Mouse (Mus musculus) limb, embryonic 11.5 days (tissue): Measurements from ENCODE around the gene Sapcd2. TPM values are rescaled to one million over a fixed set of nuclear protein-coding genes. Genes with fewer than 3 reads are reported as not detected.
A peak's percentile ranks its signal among the peaks of the same experiment; 100 is the strongest.
"Not testable (repeated sequence)": the region's sequence is repeated elsewhere in the genome, so short reads cannot be mapped to it uniquely, and the experiment has no call there.

Experiments used
- ATAC-seq: fragments of 200-750 bp; cut with Nextera tagmentation; 2 replicates; pipeline ENCODE4 v1.8.0; 2017; ENCODE audit warnings: low read depth; ENCODE audit not compliant: insufficient number of reproducible peaks, low FRiP score, low TSS enrichment
- DNase-seq: peaks from one replicate; pipeline ENCODE4 v3.0.0-alpha.2; 2015; ENCODE audit warnings: low spot score
- H3K27ac ChIP-seq: fragments of 300-500 bp; sonication (generic); replicated peaks from 2 replicates; pipeline ENCODE4 v1.5.1; 2014; ENCODE audit warnings: low read depth, mild to moderate bottlenecking, low read length
- H3K27me3 ChIP-seq: fragments of 300-500 bp; sonication (generic); 2 replicates; pipeline ENCODE4 v1.6.1; 2014; ENCODE audit warnings: mild to moderate bottlenecking, low read length, mixed read lengths; ENCODE audit not compliant: control insufficient read depth, insufficient read depth
- H3K36me3 ChIP-seq: fragments of 300-500 bp; sonication (generic); 2 replicates; pipeline ENCODE4 v1.6.1; 2014; ENCODE audit warnings: mild to moderate bottlenecking, low read length, moderate library complexity, mixed read lengths; ENCODE audit not compliant: control insufficient read depth, insufficient read depth
- H3K4me1 ChIP-seq: fragments of 300-500 bp; sonication (generic); 2 replicates; pipeline ENCODE4 v1.6.1; 2014; ENCODE audit warnings: low read length, mixed read lengths; ENCODE audit not compliant: control insufficient read depth, insufficient read depth
- H3K4me2 ChIP-seq: fragments of 300-500 bp; sonication (generic); 2 replicates; pipeline ENCODE4 v1.6.1; 2014; ENCODE audit warnings: low read depth, mild to moderate bottlenecking, moderate library complexity; ENCODE audit not compliant: severe bottlenecking
- H3K4me3 ChIP-seq: fragments of 300-500 bp; sonication (generic); 2 replicates; pipeline ENCODE4 v1.5.1; 2014; ENCODE audit warnings: low read depth, low read length
- H3K9ac ChIP-seq: fragments of 300-500 bp; sonication (generic); 2 replicates; pipeline ENCODE4 v1.6.1; 2014; ENCODE audit warnings: mild to moderate bottlenecking, low read length
- H3K9me3 ChIP-seq: fragments of 300-500 bp; sonication (generic); 2 replicates; pipeline ENCODE4 v1.6.1; 2016; ENCODE audit warnings: low read length; ENCODE audit not compliant: control insufficient read depth
- WGBS: fragments of 180-500 bp; shearing (Covaris S2); extraction: QIAGEN DNeasy Blood & Tissue Kit; methylation state at CpG from one replicate; pipeline ENCODE4 v1.1.7; 2014; 5-methylcytosine and 5-hydroxymethylcytosine counted together
- polyA plus RNA-seq: library from polyadenylated mRNA; unstranded; fragments of >200 nt; fragmentation: Nextera tagmentation; extraction: Ambion mirVana; gene quantifications from 2 replicates; pipeline ENCODE4 v1.2.1, GENCODE M21; 2014

Sapcd2 gene
- polyA plus RNA-seq, 1 experiment from 2014 or later: 69.4 TPM

- ATAC-seq (no peak), DNase-seq (peak; percentile 95)
- H3K9me3 ChIP-seq: no peaks in the 10 kb centered on the region
- WGBS: under 1% methylated on average over 13 of the region's 13 CpGs
- peaks cover 5% of the 10 kb centered on the region; the same call in 1 of the 2 replicates for H3K4me1 ChIP-seq
- peak overlapping the region; percentile 40; the same call in 1 of the 2 replicates for H3K4me3 ChIP-seq
- H3K9ac ChIP-seq: no peak overlapping the region
- H3K27me3 ChIP-seq: peaks cover 61% of the 10 kb centered on the region
- H3K4me2 ChIP-seq: peak overlapping the region; percentile 67
- H3K36me3 ChIP-seq: no peaks in the 10 kb centered on the region
- H3K27ac ChIP-seq: no peak overlapping the region
Observed at GRCm38 (mm10) chr2:25402377-25402971, 30.4 kb downstream of the Sapcd2 start.

DNA sequence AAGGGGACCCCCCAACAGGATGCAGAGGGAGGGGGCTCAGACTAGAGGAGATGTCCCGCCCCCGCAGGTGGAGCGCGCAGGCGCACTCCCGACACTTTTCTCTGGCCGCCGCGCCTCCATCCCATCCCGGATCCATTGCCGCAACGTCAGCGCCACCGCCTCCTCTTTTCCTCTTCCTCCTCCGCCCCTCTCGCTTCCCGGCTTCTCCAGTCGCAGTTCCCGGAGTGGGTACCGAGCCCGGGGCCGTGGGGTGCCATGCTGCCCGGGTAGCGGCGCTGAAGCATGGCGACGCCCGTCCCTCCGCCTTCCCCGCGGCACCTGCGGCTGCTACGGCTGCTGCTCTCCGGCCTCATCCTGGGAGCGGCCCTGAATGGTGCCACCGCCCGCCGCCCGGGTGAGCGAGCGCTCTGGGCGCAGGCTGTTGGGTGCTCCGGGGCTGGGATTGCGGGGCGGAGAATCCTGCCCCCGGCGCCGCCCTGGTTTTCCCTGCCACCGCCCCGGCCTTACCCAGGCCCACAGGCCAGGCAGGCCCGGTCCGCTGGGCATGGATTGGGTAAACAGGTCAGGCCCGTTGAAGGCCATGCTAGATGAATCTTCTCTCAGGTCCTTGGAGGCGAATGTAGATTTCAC, 31.0 kb downstream of the Sapcd2 start:
- peaks cover 5% of the 10 kb centered on the region; the same call in 1 of the 2 replicates for H3K4me1 ChIP-seq

GRCm38 (mm10) chr2:25403994-25404393, 31.9 kb downstream of the Sapcd2 start:
- DNase-seq: no peak
- no peak for ATAC-seq
- Histone ChIP-seq H3K4me3 (no peak overlapping the region), H3K36me3 (no peaks in the 10 kb centered on the region), H3K9ac (no peak overlapping the region), H3K4me2 (no peak overlapping the region), H3K27me3 (peaks cover 54% of the 10 kb centered on the region), H3K9me3 (no peaks in the 10 kb centered on the region), H3K4me1 (peaks cover 5% of the 10 kb centered on the region; the same call in 1 of the 2 replicates), H3K27ac (no peak overlapping the region)
- WGBS: 77% methylated on average over 4 of the region's 4 CpGs

More for the DNA sequence above, 31.0 kb downstream of the Sapcd2 start:
- Histone ChIP-seq H3K27me3 (peaks cover 59% of the 10 kb centered on the region), H3K9me3 (no peaks in the 10 kb centered on the region), H3K9ac (peak overlapping the region; percentile 35; the same call in 1 of the 2 replicates), H3K4me2 (peak overlapping the region; percentile 67), H3K36me3 (no peaks in the 10 kb centered on the region), H3K4me3 (peak overlapping the region; percentile 40), H3K27ac (no peak overlapping the region)
- 2% methylated on average over 54 of the region's 54 CpGs for WGBS
- ATAC-seq: no peak
- DNase-seq: peak; percentile 42

- Histone ChIP-seq H3K27ac (no peak overlapping the region), H3K4me3 (no peak overlapping the region), H3K36me3 (no peaks in the 10 kb centered on the region), H3K9ac (no peak overlapping the region), H3K27me3 (peaks cover 12% of the 10 kb centered on the region), H3K4me1 (no peaks in the 10 kb centered on the region), H3K9me3 (no peaks in the 10 kb centered on the region), H3K4me2 (no peak overlapping the region)
- ATAC-seq (no peak), DNase-seq (no peak)
- 80% methylated on average over 10 of the region's 10 CpGs for WGBS
Observed at GRCm38 (mm10) chr2:25408908-25409307, 36.8 kb downstream of the Sapcd2 start.

DNA sequence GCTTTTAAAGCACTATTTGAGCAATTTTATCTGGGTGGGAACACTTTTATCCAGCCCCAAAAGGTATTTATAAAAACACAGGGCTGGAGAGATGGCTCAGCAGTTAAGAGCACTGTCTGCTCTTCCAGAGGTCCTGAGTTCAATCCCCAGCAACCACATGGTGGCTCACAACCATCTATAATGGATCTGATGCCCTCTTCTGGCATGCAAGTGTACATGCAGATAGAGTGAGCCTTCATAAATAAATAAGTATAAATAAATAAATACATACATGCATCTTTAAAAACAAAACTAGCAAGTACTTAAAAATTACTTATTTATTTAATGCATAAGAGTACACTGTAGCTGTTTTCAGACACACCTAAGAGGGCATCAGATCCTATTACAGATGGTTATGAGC, 41.3 kb downstream of the Sapcd2 start:
- ATAC-seq, H3K27ac ChIP-seq, H3K4me3 ChIP-seq, H3K9ac ChIP-seq, H3K27me3 ChIP-seq, H3K9me3 ChIP-seq, DNase-seq, H3K4me2 ChIP-seq, H3K4me1 ChIP-seq, H3K36me3 ChIP-seq: not testable (repeated sequence)

DNA sequence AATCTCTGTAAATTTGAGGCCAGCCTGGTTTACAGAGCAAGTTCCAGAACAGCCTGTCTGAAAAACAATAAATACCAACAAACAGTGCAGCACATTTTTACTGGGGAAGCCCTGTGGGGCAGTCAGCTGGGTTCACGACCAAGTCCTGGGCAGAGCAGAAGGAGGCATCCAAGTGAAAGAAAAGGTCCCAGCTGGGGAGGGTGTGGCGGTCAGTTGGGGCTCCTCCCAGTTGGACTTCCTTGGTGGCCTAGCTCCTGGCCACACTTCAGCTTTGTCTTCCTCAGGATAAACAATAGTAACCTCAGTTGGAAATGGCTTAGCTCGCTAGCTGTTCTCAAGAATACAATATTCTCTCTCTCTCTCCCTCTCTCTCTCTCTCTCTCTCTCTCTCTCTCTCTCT, 45.3 kb downstream of the Sapcd2 start:
- no peak for ATAC-seq
- no peak for DNase-seq
- no peak overlapping the region for H3K4me2 ChIP-seq
- H3K9ac ChIP-seq: no peak overlapping the region
- H3K4me3 ChIP-seq: no peak overlapping the region
- no peaks in the 10 kb centered on the region for H3K36me3 ChIP-seq
- WGBS: 33% methylated on average over 3 of the region's 3 CpGs
- no peaks in the 10 kb centered on the region for H3K9me3 ChIP-seq
- peaks cover under 1% of the 10 kb centered on the region; the same call in 1 of the 2 replicates for H3K27me3 ChIP-seq
- H3K27ac ChIP-seq: no peak overlapping the region
- no peaks in the 10 kb centered on the region for H3K4me1 ChIP-seq

GRCm38 (mm10) chr2:25421896-25422295, 49.8 kb downstream of the Sapcd2 start:
- Histone ChIP-seq H3K4me2 (no peak overlapping the region), H3K9ac (no peak overlapping the region), H3K4me1 (no peaks in the 10 kb centered on the region), H3K9me3 (no peaks in the 10 kb centered on the region), H3K27ac (no peak overlapping the region), H3K36me3 (no peaks in the 10 kb centered on the region), H3K27me3 (peaks cover 26% of the 10 kb centered on the region), H3K4me3 (no peak overlapping the region)
- ATAC-seq (no peak), DNase-seq (peak; percentile 68)
- WGBS: 21% methylated on average over 3 of the region's 3 CpGs

- H3K9ac ChIP-seq: no peak within 1 kb of the TSS
- peaks cover 26% of the 10 kb centered on the region for H3K27me3 ChIP-seq
- no peak for ATAC-seq
- H3K4me1 ChIP-seq: no peaks in the 10 kb centered on the region
- H3K4me2 ChIP-seq: no peak within 1 kb of the TSS
- no peak for DNase-seq
- no peaks in the 10 kb centered on the region for H3K36me3 ChIP-seq
- H3K9me3 ChIP-seq: no peaks in the 10 kb centered on the region
- no peak within 1 kb of the TSS for H3K27ac ChIP-seq
- H3K4me3 ChIP-seq: no peak within 1 kb of the TSS
- 58% methylated on average over 17 of the region's 17 CpGs for WGBS
Observed at GRCm38 (mm10) chr2:25422587-25423410, 50.7 kb downstream of the Sapcd2 start, which contains the start of gene Fut7. Gene Fut7 (plus strand): TSS chr2:25423267.
